Mouse (Mus musculus) MEL (cell line): ENCODE measurements around the gene Myom1. TPM values are rescaled to one million over a fixed set of nuclear protein-coding genes. Genes with fewer than 3 reads are reported as not detected.

Source experiments
- polyA plus RNA-seq, 2 experiments: library from polyadenylated mRNA; stranded (reverse) in 1 of 2; unstranded in 1 of 2; fragments of >175 nt in 1 of 2; fragments of >200 nt in 1 of 2; gene quantifications; 2 replicates each; pipeline versions ENCODE4 v1.2.1 to v1.2.4; 2012; ENCODE audit warnings: low replicate concordance in 2 of 2, low read depth in 1 of 2; ENCODE audit not compliant: insufficient read length in 2 of 2, insufficient read depth in 1 of 2, missing spikeins in 1 of 2
- total RNA-seq: library from RNA; depleted of rRNA; stranded (reverse); fragments of 300-350 nt; gene quantifications from 2 replicates; pipeline ENCODE4 v1.2.3, GENCODE M21; 2012; rRNA removed

The Myom1 gene
- total and polyA plus RNA-seq, 3 experiments: 0.65 to 0.79 TPM; not detected in 1

Other genes with a start within 250 kb of the Myom1 start
- 9.1 and 10.9 TPM in 2 replicates for gene Tgif1, start 149.1 kb upstream of the Myom1 start, total RNA-seq
- 10 to 100 TPM in 1 of 2 experiments, not detected in 1; 29.5 TPM for gene Tgif1, start 149.1 kb upstream of the Myom1 start, polyA plus RNA-seq
- gene Myl12a, start 245 bp downstream of the Myom1 start, total RNA-seq: 112 and 113 TPM in 2 replicates
- 100 to 1,000 TPM in 1 of 2 experiments, not detected in 1; 130 TPM for gene Myl12a, start 245 bp downstream of the Myom1 start, polyA plus RNA-seq
- 22.4 and 24.4 TPM in 2 replicates for gene Lpin2, start 179.9 kb downstream of the Myom1 start, total RNA-seq
- 10 to 100 TPM in 1 of 2 experiments, not detected in 1; 32.1 TPM for gene Lpin2, start 179.9 kb downstream of the Myom1 start, polyA plus RNA-seq